8 mouse cellular contexts compared by ENCODE assay signal in the genomic region with DNA sequence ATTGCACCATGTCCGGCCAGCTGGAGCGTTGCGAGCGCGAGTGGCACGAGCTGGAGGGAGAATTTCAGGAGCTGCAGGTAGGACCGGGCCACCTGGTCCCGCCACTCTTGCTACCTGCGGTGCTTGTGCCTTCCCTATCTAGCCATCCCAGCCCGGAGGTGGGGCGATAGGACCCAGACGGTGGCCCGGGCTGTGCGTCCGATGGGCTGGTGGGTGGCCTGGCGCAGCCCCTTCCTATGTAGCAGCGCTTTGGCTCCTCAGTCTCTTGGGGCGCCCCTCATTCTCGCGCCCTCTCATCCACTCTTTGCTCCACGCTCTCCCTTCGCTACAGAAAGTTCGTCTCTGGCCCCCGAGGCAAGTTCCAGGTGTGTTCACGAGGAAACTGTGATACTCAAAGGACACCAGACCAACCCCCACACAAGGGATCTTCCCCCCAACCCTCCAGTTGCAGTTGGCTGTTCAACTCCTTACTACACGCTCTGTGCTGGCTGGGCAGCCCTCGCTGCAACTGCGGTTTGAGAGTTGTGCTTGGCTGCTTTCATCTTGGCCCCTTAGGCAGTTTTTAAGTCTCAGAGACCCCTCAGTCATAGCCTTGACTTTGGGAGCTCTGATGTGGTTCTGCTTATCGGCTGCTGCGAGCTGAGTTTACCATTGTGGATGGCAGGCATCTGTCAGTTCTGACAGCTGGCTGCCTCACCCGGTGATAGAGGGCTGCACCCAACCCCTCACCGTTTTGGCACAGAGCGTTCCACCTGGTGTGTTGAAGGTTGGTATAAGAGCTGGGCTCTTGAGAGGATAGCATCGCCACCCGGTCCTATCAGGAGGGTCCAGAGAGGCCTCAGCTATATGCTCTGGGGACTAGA. TPM values are rescaled to one million over a fixed set of nuclear protein-coding genes. Genes with fewer than 3 reads are reported as not detected.
DNase-seq lines count a peak whose midpoint lies in the region; ATAC-seq lines count a peak whose summit lies in the region.

No protein-coding gene starts in this region.

- no peak for DNase-seq in kidney, postnatal 4 days
- DNase-seq in R1 (ENCODE audit: low read depth, low spot score), result peak; percentile 71
- DNase-seq in limb, embryonic 11.5 days (ENCODE audit: low spot score), result no peak
- DNase-seq in ovary, postnatal 36 days (ENCODE audit: low spot score), result no peak
- no peak for DNase-seq in urinary bladder, postnatal 36 days (ENCODE audit: low spot score in 2 of 2)

- peaks cover 4% of the 10 kb centered on the region; the same call in 1 of the 2 replicates for H3K9me3 ChIP-seq in kidney, embryonic 16.5 days (ENCODE audit: low read length)
- no peaks in the 10 kb centered on the region for H3K9me3 ChIP-seq in limb, embryonic 11.5 days (ENCODE audit: control insufficient read depth, low read length)
- H3K9me3 ChIP-seq in neural tube, embryonic 14.5 days (ENCODE audit: control insufficient read depth, low read length), result no peaks in the 10 kb centered on the region; the same call in 1 of the 2 replicates

- peak overlapping the region; percentile 73 for H3K9ac ChIP-seq in kidney, embryonic 16.5 days (replicated peaks; ENCODE audit: low read length)
- peak overlapping the region; percentile 70 for H3K9ac ChIP-seq in limb, embryonic 11.5 days (ENCODE audit: low read length)
- H3K9ac ChIP-seq in neural tube, embryonic 14.5 days (replicated peaks; ENCODE audit: low read depth, low read length), result peak overlapping the region; percentile 69

- 2% methylated on average over 35 of the region's 35 CpGs for WGBS in kidney, embryonic 16.5 days
- WGBS in limb, embryonic 11.5 days, result 4% methylated on average over 34 of the region's 35 CpGs
- 4% methylated on average over 34 of the region's 35 CpGs for WGBS in neural tube, embryonic 14.5 days

- H3K36me3 ChIP-seq in kidney, embryonic 16.5 days (ENCODE audit: insufficient read depth, low read length), result peaks cover 3% of the 10 kb centered on the region; the same call in 1 of the 2 replicates
- H3K36me3 ChIP-seq in limb, embryonic 11.5 days (ENCODE audit: control insufficient read depth, insufficient read depth, low read length), result no peaks in the 10 kb centered on the region
- H3K36me3 ChIP-seq in neural tube, embryonic 14.5 days (ENCODE audit: control insufficient read depth, insufficient read depth, low read length), result no peaks in the 10 kb centered on the region

- peak overlapping the region; percentile 72 for H3K4me3 ChIP-seq in kidney, embryonic 16.5 days (ENCODE audit: low read length)
- peak overlapping the region; percentile 73 for H3K4me3 ChIP-seq in limb, embryonic 11.5 days (ENCODE audit: low read depth, low read length)
- H3K4me3 ChIP-seq in neural tube, embryonic 14.5 days (ENCODE audit: low read depth, low read length), result peak overlapping the region; percentile 73

- H3K4me2 ChIP-seq in kidney, embryonic 16.5 days (replicated peaks; ENCODE audit: low read depth, low read length), result peak overlapping the region; percentile 85
- H3K4me2 ChIP-seq in limb, embryonic 11.5 days (ENCODE audit: low read depth, severe bottlenecking), result peak overlapping the region; percentile 97
- peak overlapping the region; percentile 83 for H3K4me2 ChIP-seq in neural tube, embryonic 14.5 days (ENCODE audit: low read depth, low read length)

- no peaks in the 10 kb centered on the region for H3K27me3 ChIP-seq in kidney, embryonic 16.5 days (ENCODE audit: insufficient read depth, low read length)
- no peaks in the 10 kb centered on the region for H3K27me3 ChIP-seq in limb, embryonic 11.5 days (ENCODE audit: control insufficient read depth, insufficient read depth, low read length)
- H3K27me3 ChIP-seq in neural tube, embryonic 14.5 days (ENCODE audit: control insufficient read depth, insufficient read depth, low read length), result no peaks in the 10 kb centered on the region

- peaks cover 22% of the 10 kb centered on the region for H3K4me1 ChIP-seq in kidney, embryonic 16.5 days (ENCODE audit: insufficient read depth, low read length)
- peaks cover 10% of the 10 kb centered on the region; the same call in 1 of the 2 replicates for H3K4me1 ChIP-seq in limb, embryonic 11.5 days (ENCODE audit: control insufficient read depth, insufficient read depth, low read length)
- H3K4me1 ChIP-seq in neural tube, embryonic 14.5 days (ENCODE audit: control insufficient read depth, insufficient read depth, low read length), result peaks cover 16% of the 10 kb centered on the region; the same call in 1 of the 2 replicates

- ATAC-seq in kidney, embryonic 16.5 days (ENCODE audit: low FRiP score, low TSS enrichment), result peak; percentile 86
- peak; percentile 79 for ATAC-seq in erythroid progenitor cell, adult 5-6 weeks (replicated peaks; ENCODE audit: low FRiP score, poor library complexity, severe bottlenecking)
- peak; percentile 76 for ATAC-seq in limb, embryonic 11.5 days (ENCODE audit: insufficient number of reproducible peaks, low FRiP score, low TSS enrichment, low read depth)
- ATAC-seq in neural tube, embryonic 14.5 days (ENCODE audit: low read depth), result peak; percentile 91

- H3K27ac ChIP-seq in kidney, embryonic 16.5 days (ENCODE audit: low read length), result peak overlapping the region; percentile 60
- 0 out of 2 replicates have a peak overlapping the region, but pooled peaks have one; percentile 42 for H3K27ac ChIP-seq in limb, embryonic 11.5 days (replicated peaks; ENCODE audit: low read depth, low read length)
- peak overlapping the region; percentile 73 for H3K27ac ChIP-seq in neural tube, embryonic 14.5 days (ENCODE audit: low read depth, low read length)

RNA-seq across cellular contexts. Expression of a gene that starts 8.4 kb away (rescaled TPM):
- polyA plus RNA-seq in kidney, embryonic 16.5 days (2015; fragmentation: Nextera tagmentation; extraction: Ambion mirVana), result 16.8 and 20.0 TPM in 2 replicates
- total RNA-seq in erythroid progenitor cell, adult 5-6 weeks (2015; ENCODE audit: low replicate concordance), result 85.5 and 100 TPM in 2 replicates
- total RNA-seq in erythroid progenitor cell, adult 5-6 weeks (2017; ENCODE audit: low replicate concordance), result 86.8 and 118 TPM in 2 replicates
- 9.3 and 11.3 TPM in 2 replicates for polyA plus RNA-seq in limb, embryonic 11.5 days (2014; fragmentation: Nextera tagmentation; extraction: Ambion mirVana)
- 15.6 and 16.1 TPM in 2 replicates for polyA plus RNA-seq in neural tube, embryonic 14.5 days (2014; fragmentation: Nextera tagmentation; extraction: Ambion mirVana)

RNA-seq across cellular contexts. Expression of a gene that starts 29.8 kb away (rescaled TPM):
- 0.56 TPM in 1 of 2 replicates, not detected in the other for polyA plus RNA-seq in kidney, embryonic 16.5 days (2015; fragmentation: Nextera tagmentation; extraction: Ambion mirVana)
- total RNA-seq in erythroid progenitor cell, adult 5-6 weeks (2015; ENCODE audit: low replicate concordance), result not detected in 2 replicates
- not detected in 2 replicates for total RNA-seq in erythroid progenitor cell, adult 5-6 weeks (2017; ENCODE audit: low replicate concordance)
- 0.64 TPM in 1 of 2 replicates, not detected in the other for polyA plus RNA-seq in limb, embryonic 11.5 days (2014; fragmentation: Nextera tagmentation; extraction: Ambion mirVana)
- 0.37 and 0.43 TPM in 2 replicates for polyA plus RNA-seq in neural tube, embryonic 14.5 days (2014; fragmentation: Nextera tagmentation; extraction: Ambion mirVana)

RNA-seq across cellular contexts. Expression of a gene that starts 55.8 kb away (rescaled TPM):
- polyA plus RNA-seq in kidney, embryonic 16.5 days (2015; fragmentation: Nextera tagmentation; extraction: Ambion mirVana), result 3.2 and 3.8 TPM in 2 replicates
- total RNA-seq in erythroid progenitor cell, adult 5-6 weeks (2015; ENCODE audit: low replicate concordance), result 1.7 and 3.2 TPM in 2 replicates
- total RNA-seq in erythroid progenitor cell, adult 5-6 weeks (2017; ENCODE audit: low replicate concordance), result 1.4 and 7.7 TPM in 2 replicates
- 2.9 and 3.6 TPM in 2 replicates for polyA plus RNA-seq in limb, embryonic 11.5 days (2014; fragmentation: Nextera tagmentation; extraction: Ambion mirVana)
- polyA plus RNA-seq in neural tube, embryonic 14.5 days (2014; fragmentation: Nextera tagmentation; extraction: Ambion mirVana), result 8.9 and 13.1 TPM in 2 replicates
